Mouse (Mus musculus): ENCODE measurements around the gene Itpr1. TPM values are rescaled to one million over a fixed set of nuclear protein-coding genes. Genes with fewer than 3 reads are reported as not detected.

The Itpr1 gene
- total and polyA plus RNA-seq, 2 experiments, result 6.9 to 55.0 TPM

DNA sequence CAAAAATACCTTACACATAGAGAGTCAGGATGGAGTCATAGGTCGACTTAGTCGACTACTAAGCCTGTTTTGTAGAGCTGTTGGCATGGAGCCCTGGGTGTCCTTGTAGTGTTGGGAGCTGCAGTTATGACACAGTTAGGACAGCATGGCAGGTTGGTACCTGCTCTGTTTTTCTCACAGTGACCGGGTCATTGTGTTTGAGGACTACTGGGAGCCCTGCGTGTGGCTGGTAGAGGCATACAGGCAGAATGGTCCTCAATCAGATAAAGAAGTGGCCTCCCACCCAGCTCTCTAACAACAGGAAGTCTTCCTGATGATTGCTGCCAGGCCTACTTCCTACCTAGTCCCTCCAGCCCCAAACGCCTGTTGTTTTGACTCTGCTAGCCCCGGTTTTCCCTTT, 20.2 kb downstream of the Itpr1 start:
- H3K27me3 ChIP-seq (ENCODE audit: control insufficient read depth, insufficient read depth, low read length), result no peaks in the 10 kb centered on the region
- 3% methylated on average over 6 of the region's 6 CpGs for WGBS
- peak; percentile 88 for DNase-seq (ENCODE audit: extremely low read depth, low read depth, low spot score)

DNA sequence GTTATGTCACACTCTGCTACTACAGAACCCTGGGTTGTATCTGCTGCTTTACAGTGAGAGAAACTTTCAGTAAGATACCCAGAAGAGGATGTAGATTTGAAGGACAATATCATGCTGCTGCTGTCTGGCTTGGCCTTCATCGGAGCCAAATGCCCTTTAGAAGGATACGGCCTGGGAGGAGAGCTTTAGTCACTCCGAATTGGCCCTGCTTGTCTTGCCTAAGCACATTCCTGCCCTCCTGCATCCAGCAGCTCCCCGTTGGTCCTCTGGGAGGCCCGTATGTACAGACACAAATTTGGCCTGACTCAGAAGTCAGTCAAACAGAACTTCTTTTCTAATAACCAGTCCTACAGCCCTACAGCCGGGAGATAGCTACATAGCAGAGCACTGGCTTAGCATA, 21.6 kb downstream of the Itpr1 start:
- TF ChIP-seq POLR2A (IDR thresholded peaks at IDR 0.05; ENCODE audit: extremely low read depth, insufficient read depth, low read length) (no peak), CTCF (IDR thresholded peaks at IDR 0.05; ENCODE audit: low read depth, low read length) (no peak)
- Histone ChIP-seq H3K27me3 (ENCODE audit: control insufficient read depth, insufficient read depth, low read length) (no peaks in the 10 kb centered on the region), H3K36me3 (ENCODE audit: control insufficient read depth, insufficient read depth, low read length) (peaks cover 9% of the 10 kb centered on the region; the same call in 1 of the 2 replicates), H3K4me3 (ENCODE audit: insufficient read depth, low read depth, low read length) (no peak overlapping the region), H3K4me1 (ENCODE audit: control insufficient read depth, insufficient read depth, low read length) (peaks cover 9% of the 10 kb centered on the region), H3K27ac (replicated peaks; ENCODE audit: insufficient read depth, low read depth, low read length) (no peak overlapping the region), H3K79me2 (ENCODE audit: control insufficient read depth, insufficient read depth, low read length) (peaks cover 18% of the 10 kb centered on the region), H3K9ac (ENCODE audit: low read depth, low read length) (no peak overlapping the region)
- no peak for DNase-seq (ENCODE audit: extremely low read depth, low read depth, low spot score)
- WGBS, result 64% methylated on average over 6 of the region's 6 CpGs

More for the DNA sequence above, 20.2 kb downstream of the Itpr1 start:
- H3K4me3 ChIP-seq (ENCODE audit: insufficient read depth, low read depth, low read length), result no peak overlapping the region
- peak overlapping the region; percentile 58 for H3K27ac ChIP-seq (replicated peaks; ENCODE audit: insufficient read depth, low read depth, low read length)
- H3K79me2 ChIP-seq (ENCODE audit: control insufficient read depth, insufficient read depth, low read length), result peaks cover 20% of the 10 kb centered on the region
- peaks cover 9% of the 10 kb centered on the region; the same call in 1 of the 2 replicates for H3K36me3 ChIP-seq (ENCODE audit: control insufficient read depth, insufficient read depth, low read length)
- no peak overlapping the region for H3K9ac ChIP-seq (ENCODE audit: low read depth, low read length)
- no peak for TF ChIP-seq CTCF (IDR thresholded peaks at IDR 0.05; ENCODE audit: low read depth, low read length)
- peaks cover 9% of the 10 kb centered on the region for H3K4me1 ChIP-seq (ENCODE audit: control insufficient read depth, insufficient read depth, low read length)

DNA sequence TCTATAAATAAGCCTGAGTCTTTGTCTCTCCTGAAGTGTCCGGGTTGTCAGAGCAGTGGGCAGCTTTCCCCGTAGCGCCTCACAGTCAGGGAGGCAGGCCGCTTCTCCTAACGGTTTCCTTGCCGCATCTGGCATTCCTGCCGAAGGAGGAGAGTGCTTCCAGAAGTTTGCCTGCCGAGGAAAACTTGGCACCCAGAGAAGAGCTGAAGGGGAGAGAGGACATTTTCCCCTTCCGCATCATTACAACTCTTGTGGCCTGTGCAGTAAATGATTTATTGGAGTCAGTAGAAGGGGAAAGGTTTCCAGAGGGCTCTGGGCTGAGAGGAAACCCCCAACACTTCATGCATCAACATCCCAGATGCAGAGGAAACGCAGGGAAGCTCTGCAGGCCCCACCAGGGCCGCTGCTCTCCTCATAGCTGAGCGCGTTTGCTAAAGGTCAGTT, 22.8 kb downstream of the Itpr1 start:
- Histone ChIP-seq H3K9ac (ENCODE audit: low read depth, low read length) (no peak overlapping the region), H3K79me2 (ENCODE audit: control insufficient read depth, insufficient read depth, low read length) (peaks cover 25% of the 10 kb centered on the region), H3K36me3 (ENCODE audit: control insufficient read depth, insufficient read depth, low read length) (peaks cover 12% of the 10 kb centered on the region), H3K27ac (replicated peaks; ENCODE audit: insufficient read depth, low read depth, low read length) (no peak overlapping the region), H3K4me1 (ENCODE audit: control insufficient read depth, insufficient read depth, low read length) (peaks cover 9% of the 10 kb centered on the region), H3K27me3 (ENCODE audit: control insufficient read depth, insufficient read depth, low read length) (no peaks in the 10 kb centered on the region), H3K4me3 (ENCODE audit: insufficient read depth, low read depth, low read length) (no peak overlapping the region)
- 73% methylated on average over 13 of the region's 13 CpGs for WGBS
- no peak for DNase-seq (ENCODE audit: extremely low read depth, low read depth, low spot score)
- TF ChIP-seq CTCF (IDR thresholded peaks at IDR 0.05; ENCODE audit: low read depth, low read length), result no peak
- TF ChIP-seq POLR2A (IDR thresholded peaks at IDR 0.05; ENCODE audit: extremely low read depth, insufficient read depth, low read length), result no peak

DNA sequence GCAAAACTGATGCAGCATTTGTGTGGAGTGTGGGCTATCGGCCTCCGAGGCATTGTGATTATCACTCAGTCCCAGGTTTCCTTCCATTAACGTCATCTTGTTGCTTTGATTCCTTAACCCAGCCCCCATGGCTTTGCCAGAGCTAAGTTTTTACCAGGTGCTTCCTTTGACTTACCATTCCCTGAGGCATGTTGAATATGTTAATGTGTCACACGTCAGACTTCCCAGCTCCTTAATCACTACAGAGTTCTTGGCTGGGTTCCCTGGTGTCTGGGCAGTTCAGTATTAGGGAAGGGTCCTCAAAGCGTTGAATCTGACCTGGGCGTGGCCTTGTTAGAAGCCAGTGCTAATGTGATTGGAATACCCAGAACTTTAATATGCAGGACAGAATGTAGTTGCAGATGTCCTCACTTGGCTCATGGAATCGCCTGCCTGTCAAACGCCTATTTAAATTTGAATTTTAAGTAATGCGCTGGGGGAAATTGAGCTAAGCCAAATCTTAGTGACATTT, 23.6 kb downstream of the Itpr1 start:
- Histone ChIP-seq H3K79me2 (ENCODE audit: control insufficient read depth, insufficient read depth, low read length) (peaks cover 27% of the 10 kb centered on the region), H3K27me3 (ENCODE audit: control insufficient read depth, insufficient read depth, low read length) (no peaks in the 10 kb centered on the region), H3K4me1 (ENCODE audit: control insufficient read depth, insufficient read depth, low read length) (peaks cover 9% of the 10 kb centered on the region), H3K9ac (ENCODE audit: low read depth, low read length) (no peak overlapping the region), H3K36me3 (ENCODE audit: control insufficient read depth, insufficient read depth, low read length) (peaks cover 18% of the 10 kb centered on the region), H3K4me3 (ENCODE audit: insufficient read depth, low read depth, low read length) (no peak overlapping the region), H3K27ac (replicated peaks; ENCODE audit: insufficient read depth, low read depth, low read length) (no peak overlapping the region)
- TF ChIP-seq POLR2A (IDR thresholded peaks at IDR 0.05; ENCODE audit: extremely low read depth, insufficient read depth, low read length) (no peak), CTCF (IDR thresholded peaks at IDR 0.05; ENCODE audit: low read depth, low read length) (no peak)
- WGBS, result 84% methylated on average over 9 of the region's 9 CpGs
- DNase-seq (ENCODE audit: extremely low read depth, low read depth, low spot score), result no peak

DNA sequence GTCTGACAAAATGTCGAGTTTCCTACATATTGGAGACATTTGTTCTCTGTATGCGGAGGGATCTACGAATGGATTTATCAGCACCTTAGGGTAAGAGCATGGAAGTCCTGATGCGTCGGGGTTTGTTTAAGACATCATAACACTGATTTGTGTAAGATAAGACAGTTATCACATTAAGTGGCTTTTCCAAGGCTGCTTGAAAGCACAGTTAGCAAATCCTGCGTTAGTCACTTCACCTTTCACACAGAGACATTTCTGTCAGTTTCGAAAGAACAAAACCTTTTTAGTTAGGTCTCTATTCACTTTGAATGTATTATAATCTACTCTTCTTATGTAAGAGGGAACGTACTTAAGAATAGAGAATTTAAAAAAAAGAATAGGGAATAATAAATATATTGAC, 24.1 kb downstream of the Itpr1 start:
- Histone ChIP-seq H3K27ac (replicated peaks; ENCODE audit: insufficient read depth, low read depth, low read length) (no peak overlapping the region), H3K79me2 (ENCODE audit: control insufficient read depth, insufficient read depth, low read length) (peaks cover 25% of the 10 kb centered on the region; the same call in 1 of the 2 replicates), H3K4me3 (ENCODE audit: insufficient read depth, low read depth, low read length) (no peak overlapping the region), H3K4me1 (ENCODE audit: control insufficient read depth, insufficient read depth, low read length) (peaks cover 9% of the 10 kb centered on the region), H3K9ac (ENCODE audit: low read depth, low read length) (no peak overlapping the region), H3K36me3 (ENCODE audit: control insufficient read depth, insufficient read depth, low read length) (peaks cover 20% of the 10 kb centered on the region), H3K27me3 (ENCODE audit: control insufficient read depth, insufficient read depth, low read length) (no peaks in the 10 kb centered on the region)
- TF ChIP-seq CTCF (IDR thresholded peaks at IDR 0.05; ENCODE audit: low read depth, low read length) (no peak), POLR2A (IDR thresholded peaks at IDR 0.05; ENCODE audit: extremely low read depth, insufficient read depth, low read length) (no peak)
- 90% methylated on average over 8 of the region's 8 CpGs for WGBS
- DNase-seq (ENCODE audit: extremely low read depth, low read depth, low spot score), result no peak

DNA sequence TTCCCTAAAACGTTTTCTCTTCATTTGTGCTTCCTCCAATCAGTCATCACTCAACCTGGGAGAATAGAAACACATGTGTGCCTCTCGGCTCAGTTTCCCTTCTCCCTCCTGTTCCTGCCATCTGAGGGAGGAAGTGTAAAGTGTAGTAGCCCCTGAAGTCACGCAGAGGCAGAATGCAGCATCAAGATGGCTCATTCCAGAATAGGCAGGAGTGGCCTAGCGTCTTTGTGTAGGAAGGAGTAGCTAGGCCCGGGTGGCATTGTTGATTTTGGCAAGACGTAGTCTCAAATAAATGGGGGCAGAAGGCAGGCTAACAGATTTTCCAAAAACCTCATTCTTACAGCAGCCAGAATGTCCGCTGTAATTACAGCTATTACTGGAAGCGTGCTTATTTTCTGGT, 24.7 kb downstream of the Itpr1 start:
- Histone ChIP-seq H3K9ac (ENCODE audit: low read depth, low read length) (no peak overlapping the region), H3K27me3 (ENCODE audit: control insufficient read depth, insufficient read depth, low read length) (no peaks in the 10 kb centered on the region), H3K4me3 (ENCODE audit: insufficient read depth, low read depth, low read length) (no peak overlapping the region), H3K27ac (replicated peaks; ENCODE audit: insufficient read depth, low read depth, low read length) (no peak overlapping the region), H3K36me3 (ENCODE audit: control insufficient read depth, insufficient read depth, low read length) (peaks cover 22% of the 10 kb centered on the region), H3K79me2 (ENCODE audit: control insufficient read depth, insufficient read depth, low read length) (peaks cover 26% of the 10 kb centered on the region; the same call in 1 of the 2 replicates), H3K4me1 (ENCODE audit: control insufficient read depth, insufficient read depth, low read length) (peaks cover 9% of the 10 kb centered on the region)
- TF ChIP-seq CTCF (IDR thresholded peaks at IDR 0.05; ENCODE audit: low read depth, low read length) (no peak), POLR2A (IDR thresholded peaks at IDR 0.05; ENCODE audit: extremely low read depth, insufficient read depth, low read length) (no peak)
- no peak for DNase-seq (ENCODE audit: extremely low read depth, low read depth, low spot score)
- 57% methylated on average over 8 of the region's 8 CpGs for WGBS
